Mouse (Mus musculus): Measurements from ENCODE around the gene Smarcb1.

Gene Smarcb1

GRCm38 (mm10) chr10:75934991-75935390, 13.6 kb upstream of the Smarcb1 start:
- DNase-seq (ENCODE audit: low read depth, low spot score), result no peak

- no peak for DNase-seq (ENCODE audit: low read depth, low spot score)
Observed at GRCm38 (mm10) chr10:75932891-75933290, 11.5 kb upstream of the Smarcb1 start, which contains the start of gene Chchd10. TSS of gene Chchd10 (plus strand) at chr10:75933130.

- no peak for DNase-seq (ENCODE audit: low read depth, low spot score)
Observed at GRCm38 (mm10) chr10:75932081-75932678, 10.8 kb upstream of the Smarcb1 start.

- no peak for DNase-seq (ENCODE audit: low read depth, low spot score)
Observed at GRCm38 (mm10) chr10:75931311-75931710, 9.9 kb upstream of the Smarcb1 start.

GRCm38 (mm10) chr10:75930304-75930703, 8.9 kb upstream of the Smarcb1 start:
- no peak for DNase-seq (ENCODE audit: low read depth, low spot score)

GRCm38 (mm10) chr10:75926396-75926795, 5.0 kb upstream of the Smarcb1 start:
- DNase-seq (ENCODE audit: low read depth, low spot score), result no peak

- no peak for DNase-seq (ENCODE audit: low read depth, low spot score)
Observed at GRCm38 (mm10) chr10:75924324-75924723, 2.9 kb upstream of the Smarcb1 start.

- DNase-seq (ENCODE audit: low read depth, low spot score), result no peak
Observed at GRCm38 (mm10) chr10:75921726-75922560, 526 bp upstream of the Smarcb1 start.

GRCm38 (mm10) chr10:75919026-75919425, 2.4 kb downstream of the Smarcb1 start:
- no peak for DNase-seq (ENCODE audit: low read depth, low spot score)

- DNase-seq (ENCODE audit: low read depth, low spot score), result no peak
Observed at GRCm38 (mm10) chr10:75916840-75917239, 4.6 kb downstream of the Smarcb1 start.

GRCm38 (mm10) chr10:75915557-75915956, 5.9 kb downstream of the Smarcb1 start:
- DNase-seq (ENCODE audit: low read depth, low spot score), result no peak

GRCm38 (mm10) chr10:75913013-75913589, 8.3 kb downstream of the Smarcb1 start:
- DNase-seq (ENCODE audit: low read depth, low spot score), result no peak

- no peak for DNase-seq (ENCODE audit: low read depth, low spot score)
Observed at GRCm38 (mm10) chr10:75910698-75911097, 10.7 kb downstream of the Smarcb1 start.

- DNase-seq (ENCODE audit: low read depth, low spot score), result no peak
Observed at GRCm38 (mm10) chr10:75906882-75907281, 14.5 kb downstream of the Smarcb1 start.

- DNase-seq (ENCODE audit: low read depth, low spot score), result no peak
Observed at GRCm38 (mm10) chr10:75904391-75904790, 17.0 kb downstream of the Smarcb1 start.

GRCm38 (mm10) chr10:75898846-75899245, 22.6 kb downstream of the Smarcb1 start:
- no peak for DNase-seq (ENCODE audit: low read depth, low spot score)

GRCm38 (mm10) chr10:75898039-75898564, 23.3 kb downstream of the Smarcb1 start:
- no peak for DNase-seq (ENCODE audit: low read depth, low spot score)

- DNase-seq (ENCODE audit: low read depth, low spot score), result peak; percentile 61
Observed at GRCm38 (mm10) chr10:75897373-75897772, 24.0 kb downstream of the Smarcb1 start.

- DNase-seq (ENCODE audit: low read depth, low spot score), result no peak
Observed at GRCm38 (mm10) chr10:75896208-75896607, 25.2 kb downstream of the Smarcb1 start.

GRCm38 (mm10) chr10:75895730-75896129, 25.7 kb downstream of the Smarcb1 start:
- no peak for DNase-seq (ENCODE audit: low read depth, low spot score)

GRCm38 (mm10) chr10:75894601-75895000, 26.8 kb downstream of the Smarcb1 start:
- no peak for DNase-seq (ENCODE audit: low read depth, low spot score)

- peak; percentile 94 for DNase-seq (ENCODE audit: low read depth, low spot score)
Observed at GRCm38 (mm10) chr10:75893089-75893750, 28.2 kb downstream of the Smarcb1 start, which contains the start of gene Derl3. TSS of gene Derl3 (plus strand) at chr10:75893413.
